Mouse (Mus musculus) left cerebral cortex, adult 18-20 months (tissue): ENCODE data around the gene Hmgb3. TPM values are rescaled to one million over a fixed set of nuclear protein-coding genes. Genes with fewer than 3 reads are reported as not detected.
A peak's percentile ranks its signal among the peaks of the same experiment; 100 is the strongest.
"Not testable (repeated sequence)": the region's sequence is repeated elsewhere in the genome, so short reads cannot be mapped to it uniquely, and the experiment has no call there.

Experiments
- DNase-seq, 2 experiments: peaks; one replicate each; pipeline ENCODE4 v3.0.0; 2021 to 2022; ENCODE audit warnings: low spot score in 2 of 2, mixed read lengths in 1 of 2
- long read RNA-seq, 2 experiments: library from polyadenylated mRNA; stranded (forward); transcript quantifications; one replicate each; pipeline ENCODE4 v2.0.0; 2021
- total RNA-seq, 2 experiments: library from RNA; stranded (reverse); gene quantifications; 2 replicates each; pipeline ENCODE4 v1.2.3; 2021

The Hmgb3 gene
- total RNA-seq: 10 to 100 TPM; 25.7 to 30.8 TPM
- long read RNA-seq, experiment 1, transcript Hmgb3-204 (5 exons, 1,743 nt): minor isoform, 18 of 62 reads
- long read RNA-seq, experiment 1, transcript Hmgb3-202 (5 exons, 1,571 nt): major isoform, 23 of 62 reads
- long read RNA-seq, experiment 1, transcript Hmgb3-203 (5 exons, 1,728 nt): minor isoform, 6 of 62 reads
- long read RNA-seq, experiment 1, partial matches to known transcripts: 0 of 62 reads
- long read RNA-seq, experiment 1, other reads (novel, unspliced or antisense): 14 of 62 reads
- long read RNA-seq, experiment 2, transcript Hmgb3-202 (5 exons, 1,571 nt): major isoform, 13 of 36 reads
- long read RNA-seq, experiment 2, transcript Hmgb3-204 (5 exons, 1,743 nt): minor isoform, 9 of 36 reads
- long read RNA-seq, experiment 2, partial matches to known transcripts: 0 of 36 reads
- long read RNA-seq, experiment 2, other reads (novel, unspliced or antisense): 12 of 36 reads

DNA sequence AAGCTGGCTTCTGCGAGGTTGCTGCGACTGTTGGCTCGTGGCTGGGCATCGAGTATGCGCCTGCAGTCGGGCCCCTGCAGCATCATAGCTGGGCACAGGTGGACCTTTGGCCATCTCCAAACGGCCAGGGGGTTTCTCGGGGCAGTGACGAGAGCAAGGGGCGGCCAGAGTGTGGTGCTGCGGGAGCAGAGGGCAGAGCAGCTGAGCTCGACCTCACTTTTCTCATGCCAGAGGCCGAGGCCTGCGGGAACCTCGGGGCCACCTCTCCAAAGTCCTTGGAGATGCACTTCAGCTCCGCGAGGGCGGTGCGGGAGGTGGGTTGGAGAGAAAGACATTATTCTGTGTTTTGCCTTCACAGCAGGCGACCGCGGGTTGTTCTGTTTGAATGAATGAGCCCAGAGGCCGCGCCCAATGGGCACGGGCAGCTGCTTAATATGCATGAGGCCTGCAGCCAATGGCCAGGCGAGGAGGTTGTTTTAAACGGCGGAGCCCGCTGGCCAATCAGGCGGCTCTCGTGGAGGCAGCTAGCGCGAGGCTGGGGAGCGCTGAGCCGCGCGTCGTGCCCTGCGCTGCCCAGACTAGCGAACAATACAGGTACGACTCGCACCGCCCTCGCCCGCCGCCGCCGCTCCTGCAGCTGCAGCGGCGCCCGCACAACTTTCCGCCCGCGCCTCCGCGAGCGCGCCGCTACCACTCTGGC is at the start of gene Hmgb3:
Gene Hmgb3 (plus strand): TSS at position 504 of the 700 bp plus-strand sequence.
- peak; percentile 69 for DNase-seq

DNA sequence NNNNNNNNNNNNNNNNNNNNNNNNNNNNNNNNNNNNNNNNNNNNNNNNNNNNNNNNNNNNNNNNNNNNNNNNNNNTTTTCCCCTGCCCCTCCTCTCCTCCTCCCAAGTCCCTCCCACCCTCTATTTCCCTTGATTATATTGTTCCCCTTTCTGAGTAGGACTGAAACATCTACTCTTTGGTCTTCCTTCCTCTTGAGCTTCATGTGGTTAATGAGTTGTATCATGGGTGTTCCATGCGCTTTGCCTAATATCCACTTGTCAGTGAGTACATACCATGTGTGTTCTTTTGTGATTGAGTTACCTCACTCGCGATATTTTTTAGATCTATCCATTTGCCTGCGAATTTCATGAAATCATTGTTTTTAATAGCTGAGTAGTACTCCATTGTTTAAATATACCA is 49.1 kb upstream of the Hmgb3 start:
- DNase-seq: not testable (repeated sequence)

DNA sequence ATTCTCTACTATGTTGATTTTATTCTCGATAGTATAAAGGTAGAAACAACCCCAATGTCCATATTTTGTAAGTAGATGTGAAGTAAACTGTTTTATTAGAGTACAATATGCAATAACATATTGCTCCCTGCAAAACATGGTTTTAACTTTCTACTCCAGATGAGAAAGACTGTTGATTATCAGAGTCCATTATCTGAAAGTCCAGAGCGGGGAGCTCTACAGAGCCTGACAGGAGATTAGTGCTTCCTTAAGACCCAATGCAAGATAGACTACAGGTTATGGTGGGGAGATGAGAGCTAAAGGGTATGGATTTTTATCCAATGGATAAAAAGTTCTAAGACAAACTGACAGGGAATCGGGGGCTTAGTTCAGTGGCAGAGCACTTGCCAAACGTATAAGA is 36.5 kb upstream of the Hmgb3 start:
- DNase-seq: no peak

DNA sequence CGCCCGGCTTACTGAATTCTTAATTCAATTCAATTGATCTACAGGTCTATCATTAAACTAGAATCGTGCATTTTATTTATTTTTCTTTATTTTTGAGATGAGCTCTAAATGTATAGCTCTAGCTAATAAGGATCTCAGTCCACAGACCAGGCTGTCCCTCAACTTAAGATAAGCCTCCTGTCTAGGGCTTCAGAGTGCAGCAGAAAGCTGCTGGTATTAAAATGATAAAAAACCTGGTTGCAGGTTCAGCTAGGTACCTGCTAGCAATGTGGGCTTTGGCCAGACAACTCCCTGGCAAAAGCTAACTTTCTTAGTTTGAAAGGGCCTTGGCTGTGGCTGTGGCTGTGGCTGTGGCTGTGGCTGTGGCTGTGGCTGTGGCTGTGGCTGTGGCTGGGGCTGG is 32.8 kb upstream of the Hmgb3 start:
- DNase-seq: no peak

DNA sequence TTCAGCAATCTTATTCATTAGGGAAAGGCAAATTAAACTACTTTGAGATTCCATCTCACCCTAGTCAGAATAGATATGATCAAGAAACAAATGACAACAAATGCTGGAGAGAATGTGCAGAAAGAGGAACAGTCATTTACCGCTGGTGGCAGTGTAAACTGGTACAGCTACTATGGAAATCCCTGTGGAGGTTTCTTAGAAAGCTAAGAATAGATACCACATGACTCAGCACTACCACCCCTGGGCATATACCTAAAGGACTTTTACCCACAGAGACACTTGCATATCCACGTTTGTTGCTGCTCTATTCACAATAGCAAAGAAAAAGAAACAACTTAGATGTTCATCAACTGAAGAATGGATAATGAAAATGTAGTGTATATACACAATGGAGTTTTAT is 31.4 kb upstream of the Hmgb3 start:
- DNase-seq: no peak

DNA sequence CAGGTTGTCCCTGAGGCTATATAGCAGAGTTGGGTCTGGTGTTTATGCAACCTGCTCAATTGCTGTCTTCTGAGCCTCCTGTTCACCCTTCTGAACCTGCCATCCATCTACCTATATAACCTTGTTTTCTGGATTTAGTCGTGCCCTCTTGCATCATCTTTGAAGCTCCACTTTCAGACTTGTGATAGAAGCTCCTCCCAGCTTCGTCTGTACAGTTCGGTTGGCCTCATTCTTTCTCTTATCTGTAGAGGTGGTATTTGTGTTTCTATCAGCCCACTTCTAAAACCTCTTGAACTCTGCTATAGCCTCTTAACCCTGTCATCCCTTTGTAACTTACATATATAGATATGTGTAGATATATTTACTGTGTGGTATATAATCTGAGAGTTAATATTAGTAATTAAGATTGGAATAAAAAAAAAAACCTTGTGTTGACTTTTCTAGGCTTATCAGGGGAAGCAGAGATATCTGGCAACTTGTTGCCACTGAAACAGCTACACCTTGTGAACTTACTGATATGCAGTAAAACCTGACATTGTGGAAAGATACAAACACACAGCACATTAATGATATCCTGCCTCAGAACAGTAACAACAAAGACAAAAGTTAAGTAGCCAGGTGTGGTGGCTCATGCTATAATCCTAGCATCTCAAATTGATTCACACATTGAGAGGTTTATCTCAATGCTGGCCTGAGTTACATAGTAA is 30.0 kb upstream of the Hmgb3 start:
- DNase-seq: no peak

DNA sequence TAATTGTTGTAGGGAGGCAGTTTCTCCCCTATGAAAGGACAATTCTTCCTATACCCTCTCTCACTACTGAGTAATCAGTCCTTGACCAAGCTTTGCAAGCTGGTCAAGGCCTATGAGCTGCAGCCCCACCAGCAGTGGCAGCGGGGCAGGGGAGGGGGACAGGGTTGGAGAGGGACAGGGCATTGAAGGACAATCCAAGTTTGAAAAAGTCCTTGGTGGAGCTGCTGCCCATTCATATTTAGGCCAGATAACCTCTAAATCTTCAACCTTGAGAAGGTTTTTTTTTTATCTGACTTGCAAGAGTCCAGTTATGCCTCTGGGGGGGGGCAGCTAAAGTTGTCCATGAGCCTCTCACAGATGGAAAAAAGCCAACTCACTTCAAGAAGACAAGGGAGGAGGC is 28.3 kb upstream of the Hmgb3 start:
- DNase-seq: no peak

DNA sequence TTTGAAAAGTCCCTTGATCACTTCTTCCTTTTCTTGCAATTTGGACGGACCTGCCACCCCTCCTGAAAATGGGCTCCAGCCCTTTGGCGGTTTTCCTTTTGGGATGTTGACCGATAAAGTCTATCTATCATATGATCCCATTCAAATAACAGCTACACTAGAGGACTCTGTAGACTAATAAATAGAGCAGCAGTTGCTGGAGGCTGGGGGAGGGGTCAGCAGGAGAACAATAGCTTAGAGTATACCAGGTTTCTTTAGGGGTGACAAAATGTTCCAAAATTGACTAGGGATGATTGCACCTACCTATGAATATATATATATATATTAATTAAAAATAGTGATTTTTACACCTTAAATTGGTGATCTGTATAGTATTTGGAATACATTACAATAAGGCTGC is 27.6 kb upstream of the Hmgb3 start:
- DNase-seq: no peak

DNA sequence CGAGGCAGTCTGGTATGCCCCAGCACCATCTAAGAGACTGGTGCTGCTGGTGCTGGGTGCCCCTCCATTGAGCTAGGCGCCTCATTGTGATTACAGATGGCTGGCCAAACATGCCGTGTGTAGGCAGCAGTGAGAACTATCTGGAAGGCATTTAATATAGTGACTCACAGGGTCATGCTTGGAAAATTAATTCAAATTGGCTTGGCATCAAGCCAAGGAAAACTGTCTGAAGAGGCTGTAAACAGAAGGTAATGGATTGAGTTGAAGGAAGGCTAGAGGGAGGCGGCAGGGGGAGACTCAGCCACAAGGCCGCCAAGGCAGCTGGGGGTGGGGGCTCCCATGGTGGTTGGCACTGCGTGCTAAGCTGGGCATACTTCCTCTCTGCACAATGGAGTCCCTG is 27.1 kb upstream of the Hmgb3 start:
- no peak for DNase-seq

DNA sequence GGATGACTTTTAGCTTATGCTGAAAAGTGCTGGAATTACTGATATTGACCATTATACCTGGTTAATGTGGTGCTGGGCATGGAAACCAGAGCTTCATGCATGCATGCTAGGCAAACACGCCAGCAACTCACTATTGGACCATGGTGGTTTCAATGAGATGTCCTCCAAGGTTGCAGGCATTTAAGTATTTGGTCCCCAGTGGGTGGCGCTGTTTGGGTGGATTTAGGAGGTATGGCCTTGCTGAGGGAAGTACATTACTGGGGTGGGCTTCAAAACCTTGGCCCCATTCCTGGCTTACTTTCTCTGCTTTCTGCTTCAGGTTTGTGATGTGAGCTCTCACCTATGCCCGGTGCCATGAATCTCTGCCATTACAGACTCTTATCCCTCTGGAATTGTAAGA is 23.1 kb upstream of the Hmgb3 start:
- no peak for DNase-seq

DNA sequence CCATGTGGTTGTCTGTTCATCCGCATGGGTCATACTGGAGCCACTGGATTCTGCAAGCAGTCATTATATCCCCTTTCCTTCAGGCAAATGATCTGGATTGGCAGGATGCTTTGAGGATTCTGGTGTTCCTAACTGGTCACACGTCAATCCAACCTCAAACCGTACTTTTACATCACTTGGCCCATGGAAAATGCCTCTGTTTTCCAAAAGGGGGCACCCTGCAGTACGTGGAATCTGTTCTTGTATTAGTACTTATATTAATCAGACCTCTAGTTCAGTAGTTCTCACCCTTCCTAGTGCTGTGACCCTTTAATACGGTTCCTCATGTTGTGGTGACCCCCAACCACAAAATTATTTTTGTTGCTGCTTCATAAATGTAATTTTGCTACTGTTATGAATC is 21.6 kb upstream of the Hmgb3 start:
- no peak for DNase-seq

DNA sequence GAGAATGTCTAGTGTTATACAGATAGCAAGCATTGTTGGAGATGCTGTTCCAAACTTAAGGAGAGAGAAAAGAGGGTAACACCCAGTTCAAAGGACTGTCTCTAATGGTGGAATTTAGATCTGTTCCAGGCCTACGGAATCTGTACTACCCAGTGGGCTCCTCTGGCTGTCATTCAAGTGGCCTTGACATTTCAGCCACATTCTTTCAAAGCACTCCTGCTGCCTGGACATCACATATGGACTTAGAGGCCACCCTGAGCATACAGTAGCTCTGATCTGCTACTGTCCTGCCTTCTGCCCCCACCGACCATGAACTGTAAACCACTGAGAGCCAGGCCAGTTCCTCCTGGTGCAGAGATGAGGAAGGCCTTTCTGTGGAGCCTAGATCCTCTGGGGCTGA is 17.9 kb upstream of the Hmgb3 start:
- DNase-seq: no peak

DNA sequence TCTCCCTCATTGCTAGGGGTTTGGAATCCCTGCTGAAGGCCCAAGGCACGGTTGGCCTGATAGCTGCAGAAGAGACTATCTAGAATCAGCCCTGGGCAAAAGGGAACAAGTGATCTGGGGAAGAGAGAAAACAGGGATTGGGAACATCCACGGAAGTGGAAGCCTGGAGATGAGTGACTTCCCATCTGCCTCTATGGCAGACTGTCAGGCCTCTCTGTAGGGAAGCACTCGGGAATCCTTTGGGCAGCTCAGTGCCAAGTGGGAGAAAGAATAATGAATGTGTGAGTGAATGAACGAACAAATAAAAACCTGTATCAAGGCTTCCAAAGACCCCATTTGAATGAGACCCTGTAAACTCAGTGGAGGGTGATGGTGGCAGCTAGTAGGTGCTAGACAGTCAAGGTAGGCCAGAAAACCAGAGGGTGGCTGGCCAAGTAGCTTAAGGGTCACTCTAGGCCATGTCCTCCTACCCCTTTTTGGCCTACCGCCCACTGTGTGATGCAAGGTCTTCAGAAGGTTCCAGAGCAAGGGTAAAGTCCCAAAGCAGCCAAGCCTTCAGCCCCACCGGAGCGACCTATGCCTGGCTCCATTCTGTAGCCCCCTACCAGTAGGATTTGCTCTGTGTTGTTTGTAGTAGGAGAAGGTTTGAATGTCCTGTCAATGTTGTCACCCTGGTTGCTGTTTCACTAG is 14.8 kb upstream of the Hmgb3 start:
- DNase-seq: no peak

DNA sequence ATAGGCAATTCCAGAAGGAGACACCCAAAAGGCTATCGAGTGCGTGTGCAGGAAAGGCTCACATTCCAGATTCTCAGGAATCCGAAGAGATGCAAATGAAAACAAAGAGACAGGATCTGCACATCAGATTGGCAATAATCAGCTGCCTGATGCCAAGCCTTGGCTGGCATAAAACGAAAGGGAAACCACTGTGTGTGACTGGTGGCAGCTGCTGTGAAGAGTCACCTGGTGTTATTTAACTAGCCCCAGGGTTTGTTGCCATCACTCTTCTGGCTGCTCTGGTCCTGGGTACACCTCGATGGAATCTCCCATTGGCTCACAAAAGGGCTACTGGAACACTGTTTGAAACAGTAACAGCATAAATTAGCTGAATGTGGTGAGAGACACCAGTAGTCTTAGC is 11.0 kb upstream of the Hmgb3 start:
- DNase-seq: no peak

DNA sequence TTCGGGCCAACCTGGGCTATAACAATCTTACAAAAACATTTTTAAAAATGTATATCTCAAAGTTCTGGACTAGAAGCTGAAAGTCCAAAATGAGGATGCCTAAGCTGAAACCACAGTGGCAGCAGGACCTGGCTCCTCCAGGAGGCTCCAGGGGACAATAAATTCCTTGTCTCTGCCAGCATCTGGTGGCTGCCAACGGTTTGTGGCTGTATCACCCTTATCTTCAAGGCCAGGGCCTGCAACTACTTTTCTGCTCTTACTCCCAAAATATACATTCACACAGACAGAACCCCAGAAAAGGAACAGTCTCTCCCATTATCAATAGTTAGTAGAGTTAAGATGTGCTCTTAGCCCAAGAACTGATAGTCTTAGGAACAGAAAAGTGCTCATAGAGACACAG is 10.6 kb upstream of the Hmgb3 start:
- DNase-seq: no peak

DNA sequence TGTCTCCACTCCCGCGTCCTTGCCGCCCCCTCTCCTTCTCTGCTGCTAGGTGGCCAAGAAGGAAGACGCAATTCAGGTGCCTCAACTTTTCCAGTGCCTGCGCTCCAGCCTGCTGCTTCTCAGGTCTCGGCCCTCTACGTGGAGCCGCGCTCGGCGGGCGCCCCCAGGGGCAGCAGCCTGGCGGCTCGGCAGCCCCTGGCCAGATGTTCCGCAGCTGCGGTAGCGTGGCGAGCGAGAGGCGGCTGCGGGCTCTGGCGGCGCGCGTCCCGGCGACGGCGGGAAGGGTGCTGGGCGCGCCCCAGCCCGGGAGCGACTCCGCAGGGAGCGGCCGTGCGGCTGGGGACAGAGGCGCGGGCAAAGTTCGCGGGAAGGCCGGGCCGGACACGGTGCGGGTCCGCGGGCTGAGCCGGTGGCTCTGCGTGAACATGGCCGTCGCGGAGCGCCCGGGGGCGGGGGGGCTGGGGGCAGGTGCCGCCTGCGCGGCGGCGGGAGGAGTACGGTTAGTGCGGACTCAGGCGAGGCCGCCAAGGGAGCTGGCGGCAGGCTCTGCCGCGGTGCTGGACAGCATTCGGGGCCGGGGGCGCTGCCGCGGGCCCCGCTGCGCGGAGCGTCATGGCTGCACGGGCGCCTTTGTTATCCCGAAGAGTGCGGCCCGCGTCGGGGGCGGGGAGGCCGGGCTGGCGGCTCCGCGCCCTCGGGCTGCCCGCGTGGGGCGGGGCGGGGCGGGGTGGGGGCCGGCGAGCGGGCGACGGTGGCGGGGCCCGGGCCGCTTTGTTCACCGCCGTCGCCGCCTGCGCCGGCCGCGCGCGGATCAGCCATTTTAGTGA is 610 bp downstream of the Hmgb3 start:
- no peak for DNase-seq

DNA sequence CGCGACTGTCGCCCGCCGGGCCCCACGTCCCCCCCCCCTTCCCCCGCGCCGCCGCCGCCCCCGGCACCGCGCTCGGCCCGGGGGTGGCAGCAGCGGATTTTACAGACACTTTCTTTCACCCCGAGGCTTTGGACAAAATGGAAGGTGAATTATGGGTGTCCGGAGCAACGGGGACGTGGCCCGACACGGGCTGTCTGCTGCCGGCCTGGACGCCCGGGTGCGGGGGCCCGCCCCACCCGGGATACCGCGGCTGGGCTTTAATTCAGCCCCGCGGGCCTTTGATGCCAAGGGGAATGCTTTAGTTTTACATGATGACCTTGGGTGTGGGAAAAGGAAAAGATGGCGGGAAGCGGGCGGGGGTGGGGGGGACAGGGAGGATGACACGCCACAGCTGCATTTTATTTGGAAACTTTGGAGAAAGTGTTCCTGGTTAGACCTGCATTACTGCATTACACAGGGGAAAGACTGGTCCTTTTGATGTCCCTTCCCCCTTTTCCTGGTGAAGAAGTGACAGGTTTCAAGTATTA is 1.3 kb downstream of the Hmgb3 start:
- no peak for DNase-seq

DNA sequence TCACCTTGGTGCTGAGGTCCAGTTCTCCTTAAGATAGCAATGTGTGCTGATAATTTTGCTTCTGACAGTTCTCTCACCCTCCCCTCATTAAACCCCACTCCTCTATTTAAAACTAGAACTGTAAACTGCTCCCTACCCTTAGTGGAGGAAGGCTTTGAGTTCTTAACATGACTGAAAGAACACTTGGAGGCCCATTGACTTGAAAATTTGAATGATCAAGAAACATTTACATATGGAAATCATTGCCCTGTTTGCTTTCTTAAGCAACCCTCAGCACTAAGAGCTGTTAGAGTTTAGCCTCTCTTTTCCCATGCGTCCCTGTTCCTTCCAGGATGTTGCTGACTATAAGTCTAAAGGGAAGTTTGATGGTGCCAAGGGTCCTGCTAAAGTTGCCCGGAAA is 3.6 kb downstream of the Hmgb3 start:
- DNase-seq: no peak

DNA sequence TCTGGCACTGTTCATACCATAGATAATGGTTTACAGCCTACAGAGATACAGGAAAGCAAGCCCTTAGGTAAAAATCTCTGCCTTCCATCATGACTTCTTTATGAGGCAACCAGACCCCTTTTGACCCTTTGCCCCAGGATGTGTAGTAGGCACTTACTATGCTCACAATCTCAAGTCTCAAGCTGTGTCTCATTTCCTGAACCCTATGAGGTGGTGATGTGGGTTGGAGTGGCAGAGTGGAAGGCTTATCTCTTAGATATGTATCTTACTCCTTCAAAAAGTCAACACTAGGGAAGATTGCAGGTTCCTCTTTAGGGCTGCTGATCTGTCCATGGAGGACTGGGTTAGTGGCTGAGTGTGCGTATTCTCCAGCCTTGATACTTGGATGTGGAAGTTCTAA is 5.1 kb downstream of the Hmgb3 start:
- no peak for DNase-seq

DNA sequence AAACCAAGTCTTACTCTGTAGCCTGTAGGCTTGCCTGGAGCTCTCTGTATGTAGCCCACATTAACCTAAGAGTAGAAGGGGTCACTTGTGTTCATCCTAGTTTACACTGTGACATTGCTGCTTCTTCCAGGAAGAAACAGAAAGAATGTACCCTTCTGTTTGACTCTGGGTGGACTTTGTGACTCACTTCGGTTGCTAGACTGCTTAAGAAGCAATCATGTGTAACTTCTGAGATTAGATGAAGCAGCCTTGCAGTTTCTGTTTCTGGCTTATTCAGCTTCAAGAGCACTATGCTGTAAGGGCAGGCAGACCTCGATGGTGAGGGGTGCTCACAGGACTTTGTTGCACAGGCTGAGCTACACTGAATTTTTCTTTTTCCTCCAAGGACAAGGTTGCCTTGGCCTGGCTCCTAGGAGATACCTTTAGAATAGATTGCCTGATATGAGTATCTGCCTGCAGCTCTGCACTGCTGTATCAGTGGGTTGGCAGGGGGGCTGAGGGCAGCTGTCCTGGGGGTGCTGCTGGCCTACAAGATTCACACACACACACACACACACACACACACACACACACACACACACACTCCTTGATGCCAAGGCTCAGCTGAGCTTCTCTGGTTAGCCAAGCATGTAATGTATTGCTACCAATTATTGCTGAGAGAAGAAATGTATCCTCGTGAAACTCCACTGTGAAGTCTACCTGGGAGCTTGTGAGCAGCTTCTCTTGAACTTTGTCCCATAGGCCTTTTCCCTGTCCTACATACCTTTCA is 17.6 kb downstream of the Hmgb3 start:
- DNase-seq: no peak
